Mouse (Mus musculus): ENCODE measurements around the gene Smgc.
"Not testable (repeated sequence)": the region's sequence is repeated elsewhere in the genome, so short reads cannot be mapped to it uniquely, and the experiment has no call there.

The Smgc gene

GRCm38 (mm10) chr15:91837965-91838364 lies at the start of gene Smgc:
Smgc (plus strand) TSS chr15:91838265.
- no peak for DNase-seq (ENCODE audit: low spot score in 2 of 2)

DNA sequence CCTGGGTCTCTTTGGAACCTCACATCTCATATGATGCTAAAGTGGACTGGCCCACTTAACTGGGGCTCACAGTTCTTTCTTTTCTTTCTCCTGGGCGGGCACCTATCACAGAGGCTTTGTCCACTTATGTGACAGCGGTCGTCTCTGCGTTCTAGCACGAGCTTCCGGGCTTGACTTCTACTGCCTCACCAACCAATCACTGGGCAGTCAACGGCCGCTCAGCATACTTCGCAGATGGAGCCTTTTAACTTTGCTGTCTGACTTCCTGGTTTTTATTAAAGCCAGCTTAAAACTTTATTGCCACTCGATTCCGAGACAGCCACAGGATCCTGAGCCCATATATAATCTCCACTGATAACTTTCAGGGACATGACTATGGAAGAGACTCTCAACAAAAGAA lies 49.7 kb upstream of the Smgc start:
- no peak for DNase-seq (ENCODE audit: low spot score in 2 of 2)

DNA sequence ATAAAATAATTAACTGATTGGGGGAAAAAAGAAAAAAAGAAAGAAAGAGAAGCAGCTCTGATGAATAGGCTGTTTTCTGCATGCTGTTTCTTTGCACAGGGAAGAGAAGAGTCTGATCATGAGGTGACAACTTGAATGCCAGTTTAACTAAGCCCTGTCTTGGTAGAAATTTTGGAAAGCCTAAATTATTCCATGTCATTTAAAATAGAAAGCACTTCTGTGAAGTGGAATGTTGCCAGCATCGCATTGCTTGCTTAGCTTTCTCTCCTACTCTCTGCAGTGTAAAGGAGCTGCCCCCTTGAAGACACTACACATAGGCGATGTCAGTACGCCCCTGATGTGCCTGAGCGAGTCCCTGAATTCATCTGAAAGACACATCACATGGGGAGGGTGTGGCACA lies 31.6 kb upstream of the Smgc start:
- no peak for DNase-seq (ENCODE audit: low spot score in 2 of 2)

DNA sequence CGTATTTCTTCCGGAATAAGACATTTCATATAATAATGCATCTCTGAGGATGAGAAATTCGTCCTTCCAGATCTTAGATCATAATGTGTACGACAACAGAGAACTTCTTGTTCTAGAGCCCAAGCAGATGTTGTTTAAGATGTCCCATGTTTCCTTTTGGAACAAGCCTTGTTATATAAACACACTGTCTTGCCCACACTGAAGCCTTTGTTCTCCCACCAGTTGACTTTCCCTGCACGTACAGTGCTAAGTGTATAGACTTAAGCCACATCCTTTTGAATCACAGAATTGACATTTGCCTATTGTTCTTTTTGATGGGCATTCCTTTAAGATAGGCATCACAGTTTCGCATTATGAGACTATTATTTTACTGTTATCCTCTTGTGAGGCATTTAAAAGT lies 2.7 kb upstream of the Smgc start:
- no peak for DNase-seq (ENCODE audit: low spot score in 2 of 2)

DNA sequence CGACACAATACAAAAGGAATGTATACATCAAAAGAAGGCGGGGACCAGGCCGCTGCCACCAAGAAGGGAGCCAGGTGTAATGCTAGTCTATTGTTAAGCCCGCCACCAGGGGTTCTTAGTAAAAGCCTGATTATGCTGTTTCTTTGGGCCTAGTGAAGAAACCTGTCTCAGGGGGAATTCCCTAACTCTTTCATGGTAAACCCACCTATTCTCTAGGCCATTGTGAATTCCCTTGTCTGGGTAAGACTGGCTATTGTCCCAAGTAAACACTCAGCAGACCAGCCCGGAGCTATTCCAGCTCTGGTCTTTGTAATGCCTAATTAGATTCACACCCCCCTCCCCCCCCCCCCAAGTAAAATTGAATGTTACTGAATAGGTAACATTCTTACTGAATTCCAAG lies 26.1 kb downstream of the Smgc start:
- not testable (repeated sequence) for DNase-seq (ENCODE audit: low spot score in 2 of 2)

GRCm38 (mm10) chr15:91900245-91900644 lies 62.2 kb downstream of the Smgc start:
- DNase-seq (ENCODE audit: low spot score in 2 of 2): no peak

GRCm38 (mm10) chr15:91907046-91907445 lies 69.0 kb downstream of the Smgc start:
- peak; percentile 38 to 57 for DNase-seq (ENCODE audit: low spot score in 2 of 2)

All from spleen, postnatal 36 days (tissue).